Mouse (Mus musculus) thymus, postnatal 14 days (tissue): Measurements from ENCODE around the gene Pard3.

Source experiments
- DNase-seq: peaks from one replicate; pipeline ENCODE4 v3.0.0; 2021

Gene Pard3

DNA sequence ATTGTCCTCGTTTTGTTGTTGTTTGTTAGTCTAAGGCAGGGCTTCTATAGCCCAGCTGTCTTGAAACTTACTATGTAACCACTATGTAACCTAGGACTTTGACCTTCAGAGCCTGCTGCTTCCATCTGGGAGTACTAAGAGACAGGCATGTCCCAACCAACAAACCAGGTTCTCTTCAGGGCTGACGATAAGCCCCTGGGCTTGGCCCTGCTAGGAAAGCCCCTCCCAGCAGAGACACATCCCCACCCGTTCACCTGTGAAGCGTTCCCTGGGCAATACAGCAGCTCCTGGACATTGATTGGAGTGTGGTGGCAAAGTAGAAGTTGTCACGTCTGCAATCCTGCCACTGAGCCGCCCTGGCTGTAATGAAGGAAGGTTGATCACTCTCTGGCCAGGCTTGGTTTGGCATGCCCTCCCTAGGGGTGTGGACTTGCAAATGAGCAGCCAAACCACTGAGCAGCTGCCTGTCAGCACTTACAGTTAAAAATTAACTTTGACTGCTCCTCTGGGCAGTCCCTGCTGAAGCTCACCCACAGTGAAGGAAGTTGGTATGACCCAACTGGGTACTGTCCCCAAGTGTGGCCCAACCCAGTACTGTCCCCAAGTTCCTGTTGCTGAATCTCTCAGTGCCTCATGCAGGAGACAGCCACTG lies 377.3 kb downstream of the Pard3 start:
- no peak for DNase-seq

DNA sequence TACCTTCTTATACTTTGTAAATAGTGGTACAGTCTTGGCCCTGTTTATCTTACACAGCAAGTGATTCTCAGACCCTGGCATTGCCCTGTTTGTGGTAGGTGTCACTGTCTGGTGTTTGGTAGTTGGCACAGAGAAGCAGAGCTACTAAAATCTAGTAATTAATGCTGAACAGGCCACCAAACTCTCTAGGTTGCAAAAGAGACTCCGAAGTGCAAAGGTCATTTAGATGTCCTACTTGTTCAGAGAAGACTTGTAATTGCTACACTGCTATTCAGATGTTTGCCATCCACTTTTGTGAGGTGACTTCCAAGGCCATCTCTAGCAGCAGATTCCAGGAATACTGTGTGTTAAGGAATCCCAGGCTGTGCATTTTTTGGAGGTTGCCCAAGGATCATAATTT lies 383.7 kb downstream of the Pard3 start:
- no peak for DNase-seq

DNA sequence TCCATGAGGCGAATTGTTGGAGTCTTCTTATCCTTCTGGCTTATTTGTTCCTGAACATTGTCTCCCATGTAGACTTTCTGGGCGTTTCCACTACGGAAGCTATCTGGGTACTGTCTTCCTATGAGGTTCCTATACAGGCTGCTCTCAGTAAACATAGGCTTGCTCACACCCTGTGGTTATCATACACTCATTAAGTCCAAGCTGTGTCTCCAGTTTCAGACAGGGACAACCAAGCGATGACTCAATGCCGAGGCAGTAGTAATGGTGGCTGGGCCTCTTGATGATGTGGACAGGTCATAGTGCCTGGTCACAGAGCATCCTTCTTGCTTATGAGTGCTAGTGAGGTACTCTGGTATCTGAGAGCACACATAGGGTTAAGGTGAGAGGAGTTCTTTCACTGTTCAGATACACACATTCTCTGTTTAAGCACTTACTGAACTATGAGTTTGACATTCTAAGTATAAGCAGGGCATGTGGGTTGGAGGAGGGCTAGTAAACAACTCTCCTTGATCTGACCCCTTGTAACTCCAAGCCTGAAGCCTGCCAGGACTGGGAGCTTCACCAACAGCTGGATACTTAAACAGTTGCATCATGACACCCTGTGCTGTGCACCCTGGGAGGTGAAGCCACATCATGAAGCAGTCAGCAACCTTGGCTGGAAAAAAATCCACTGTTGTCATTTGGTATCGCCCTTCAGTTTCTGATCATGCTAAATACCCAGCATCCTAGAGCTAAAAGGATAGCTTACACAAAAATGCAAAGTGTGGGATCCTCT lies 385.6 kb downstream of the Pard3 start:
- DNase-seq, result no peak

DNA sequence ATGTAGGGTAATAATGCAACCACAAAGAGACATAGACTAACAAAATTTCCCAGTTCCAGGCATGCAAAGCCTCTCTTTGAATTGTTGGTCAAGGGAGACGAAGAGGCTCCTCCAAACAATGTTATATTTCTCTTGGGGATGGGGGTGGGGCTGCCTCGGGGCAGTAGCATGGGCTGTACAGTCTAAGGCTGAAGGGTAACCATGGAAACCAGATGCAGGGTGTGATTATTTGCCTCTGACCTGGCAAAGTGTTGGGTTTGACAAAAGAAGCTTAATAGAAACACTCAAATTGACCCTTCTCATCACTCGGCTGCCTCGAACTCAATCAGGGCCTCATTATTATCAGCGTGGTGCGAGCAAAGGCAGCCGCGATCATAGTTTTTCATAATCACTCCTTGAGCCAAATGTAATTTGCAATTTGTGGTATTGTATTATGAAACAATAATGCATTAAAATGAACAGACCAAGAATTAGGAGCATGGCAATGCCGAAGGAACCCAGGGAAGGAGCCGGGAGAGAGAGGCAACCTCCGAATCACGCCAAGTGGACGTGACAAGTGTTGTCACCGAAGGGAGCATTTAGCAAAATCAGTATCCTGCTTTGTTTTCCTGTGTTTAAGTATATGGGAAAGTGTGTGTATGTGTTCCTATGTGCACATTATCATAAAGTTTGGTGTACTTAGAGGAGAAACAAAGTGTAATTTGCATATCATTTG lies 387.4 kb downstream of the Pard3 start:
- no peak for DNase-seq

DNA sequence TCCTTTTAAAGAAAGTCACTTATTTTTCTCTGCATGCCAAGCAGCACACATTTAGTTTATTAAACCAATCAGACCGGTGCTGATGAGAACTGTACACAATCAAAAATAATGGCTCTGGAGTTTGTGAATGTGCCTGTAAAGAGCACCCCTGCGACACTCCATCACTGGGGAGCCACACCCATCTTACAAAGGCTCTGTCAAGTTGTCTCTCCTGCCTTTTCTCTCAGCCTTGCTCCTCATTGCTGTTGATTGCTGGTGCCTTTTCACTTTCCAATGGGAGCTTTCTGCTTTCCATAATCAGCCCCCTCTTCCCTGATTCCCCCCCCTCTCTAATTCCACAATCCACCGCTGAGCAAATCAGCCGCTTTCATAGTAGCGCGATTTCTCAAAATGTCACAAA lies 388.7 kb downstream of the Pard3 start:
- no peak for DNase-seq

DNA sequence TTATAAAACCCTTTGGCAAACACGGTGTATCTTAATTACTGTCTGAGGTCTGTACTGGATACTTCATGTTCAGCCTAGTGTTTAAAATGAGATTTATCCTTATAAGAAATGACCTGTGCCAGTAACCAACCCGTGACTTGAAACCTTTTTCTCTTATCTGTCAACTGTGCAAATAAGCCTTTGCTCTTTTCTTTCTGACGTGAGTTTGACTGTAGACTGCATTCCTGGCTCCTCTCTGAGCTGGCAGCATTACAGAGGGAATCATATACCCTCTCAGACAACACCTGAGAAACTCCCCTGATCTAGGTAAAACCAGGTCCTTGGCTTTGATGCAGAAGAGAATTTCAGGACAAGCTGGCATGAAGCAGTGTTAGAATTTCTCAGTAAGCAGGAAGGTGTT lies 394.2 kb downstream of the Pard3 start:
- DNase-seq, result no peak

DNA sequence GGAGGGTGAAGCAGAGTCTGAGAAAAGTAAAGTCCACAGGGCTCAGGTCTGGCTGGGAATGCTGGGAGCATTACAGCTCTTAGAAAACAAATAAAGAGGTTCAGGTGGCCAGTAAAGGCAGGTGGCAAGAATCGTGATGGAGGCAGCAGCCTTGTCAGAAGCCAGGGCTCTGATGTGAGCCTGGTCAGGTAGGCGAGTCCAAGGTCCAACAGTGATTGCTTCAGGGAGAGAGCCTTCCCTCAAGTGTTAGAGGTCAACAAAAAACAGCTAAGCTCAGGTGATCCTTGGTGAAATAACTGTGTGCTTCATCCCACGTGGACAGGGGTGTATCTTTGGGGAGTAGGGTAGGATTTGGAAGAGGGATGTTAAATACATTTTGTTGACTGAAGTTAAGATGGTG lies 397.5 kb downstream of the Pard3 start:
- no peak for DNase-seq

DNA sequence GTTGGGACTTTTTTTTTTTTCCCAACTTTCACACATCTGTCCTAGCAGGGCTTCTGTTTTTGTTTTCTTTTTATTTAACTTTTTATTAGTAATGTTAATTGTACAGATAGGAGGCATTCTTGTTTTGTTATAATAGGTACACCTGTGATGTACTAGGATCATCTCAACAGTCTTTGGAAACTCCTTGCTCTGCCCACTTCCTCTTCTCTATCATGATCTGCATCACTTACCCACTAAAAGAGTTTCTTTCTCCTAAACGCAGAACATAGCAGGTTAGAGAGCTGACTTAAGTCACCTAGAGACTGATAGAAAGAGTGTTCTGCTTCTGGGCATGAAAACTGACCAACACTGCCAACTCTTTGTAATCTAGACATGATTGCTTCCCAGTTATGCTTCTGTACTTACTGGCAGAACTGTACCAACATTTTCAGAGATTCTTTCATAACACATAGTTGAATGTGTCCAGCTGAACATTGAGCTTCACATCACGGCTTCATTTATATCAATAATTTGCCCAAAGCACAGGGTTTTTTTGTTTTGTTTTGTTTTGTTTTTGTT lies 398.8 kb downstream of the Pard3 start:
- no peak for DNase-seq

DNA sequence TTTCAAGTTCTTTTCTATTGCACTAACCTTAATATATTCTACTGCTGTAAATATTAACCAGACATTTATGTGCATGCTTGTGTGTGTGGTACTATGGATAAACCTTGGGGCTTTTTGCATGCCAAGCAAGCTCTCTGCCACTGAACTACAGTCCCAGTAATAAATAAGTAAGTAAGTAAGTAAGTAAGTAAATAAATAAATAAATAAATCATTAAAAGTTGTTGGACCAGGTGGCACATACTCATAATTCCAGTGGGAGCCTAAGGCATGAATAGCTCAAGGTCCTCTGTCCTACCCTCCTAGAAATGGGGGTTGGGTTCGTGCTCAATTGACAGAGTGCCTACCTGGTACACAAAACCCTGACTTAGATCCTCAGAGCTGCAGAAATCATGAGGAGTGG lies 400.6 kb downstream of the Pard3 start:
- no peak for DNase-seq

DNA sequence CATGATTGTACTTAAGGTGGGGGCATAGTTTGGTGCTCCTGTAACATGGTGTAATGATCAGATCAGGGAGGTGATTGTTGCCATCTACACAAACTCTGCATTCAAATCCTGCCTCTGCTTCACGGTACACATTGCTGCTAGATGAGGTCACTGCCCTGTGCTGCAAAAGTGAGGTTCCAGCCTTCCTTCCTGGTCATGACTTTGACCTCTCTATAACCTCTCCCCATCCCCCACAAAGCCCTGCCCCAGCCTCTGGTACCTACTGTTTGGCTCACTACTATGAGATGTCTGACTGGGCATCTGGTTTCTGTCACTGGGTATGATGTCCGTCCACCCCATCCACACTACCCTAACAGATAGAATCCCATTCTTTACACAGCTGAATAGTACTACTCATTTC lies 408.5 kb downstream of the Pard3 start:
- DNase-seq, result no peak

DNA sequence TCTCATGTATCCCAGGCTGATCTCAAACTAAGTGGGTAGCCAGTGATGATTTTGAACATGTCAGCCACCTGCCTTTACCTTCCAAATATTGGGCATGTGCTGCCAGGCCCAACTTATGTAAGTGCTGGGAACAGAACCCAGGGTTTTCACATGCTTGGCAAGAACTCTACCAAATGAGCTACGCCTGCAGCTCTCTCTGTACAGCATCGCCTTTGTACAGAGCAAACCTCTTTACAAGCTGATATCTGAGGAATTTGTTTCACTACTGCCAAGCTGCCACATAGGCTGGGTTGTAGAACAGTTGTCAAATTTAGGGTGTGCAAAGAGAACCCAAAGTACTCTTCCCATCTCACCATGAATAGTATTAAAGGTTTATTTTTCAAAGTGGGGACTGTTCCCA lies 416.3 kb downstream of the Pard3 start:
- no peak for DNase-seq

DNA sequence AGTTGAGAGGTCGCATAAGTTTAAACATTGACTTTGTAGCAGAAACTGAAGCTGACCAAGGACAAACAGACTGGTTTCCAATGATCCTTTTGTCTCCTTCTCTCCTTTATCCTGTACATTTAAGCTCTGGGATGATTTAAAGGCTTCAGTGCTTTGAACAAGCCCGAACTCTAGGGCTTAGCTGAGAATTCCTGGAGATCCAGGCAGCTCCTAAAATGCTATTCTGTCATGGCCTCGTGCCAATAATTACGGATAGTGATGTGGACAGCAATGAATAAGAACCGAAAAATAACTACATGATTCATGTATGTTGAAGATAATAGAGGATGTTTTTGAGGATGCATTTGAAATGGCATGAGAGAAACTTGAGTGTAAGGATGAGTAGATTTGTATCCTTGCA lies 421.9 kb downstream of the Pard3 start:
- no peak for DNase-seq

DNA sequence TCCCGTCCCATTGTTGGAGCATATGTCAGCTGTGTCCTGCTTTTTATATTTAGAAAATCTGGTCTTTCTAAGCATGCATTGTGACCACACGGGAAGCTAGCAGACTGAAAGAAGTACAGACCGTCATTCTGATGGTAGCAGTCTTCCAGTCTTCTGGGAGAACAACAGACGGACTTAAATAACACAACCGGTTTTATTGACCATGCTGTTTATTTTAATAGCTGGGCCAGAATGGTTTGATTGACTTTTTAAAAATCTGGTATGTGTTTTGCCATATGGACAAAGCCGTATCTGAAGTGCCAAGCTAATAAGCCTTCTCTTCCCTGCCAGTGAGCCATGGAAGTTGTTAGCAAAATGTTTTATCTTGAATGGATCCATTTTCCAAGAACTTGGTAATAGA lies 428.3 kb downstream of the Pard3 start:
- no peak for DNase-seq

DNA sequence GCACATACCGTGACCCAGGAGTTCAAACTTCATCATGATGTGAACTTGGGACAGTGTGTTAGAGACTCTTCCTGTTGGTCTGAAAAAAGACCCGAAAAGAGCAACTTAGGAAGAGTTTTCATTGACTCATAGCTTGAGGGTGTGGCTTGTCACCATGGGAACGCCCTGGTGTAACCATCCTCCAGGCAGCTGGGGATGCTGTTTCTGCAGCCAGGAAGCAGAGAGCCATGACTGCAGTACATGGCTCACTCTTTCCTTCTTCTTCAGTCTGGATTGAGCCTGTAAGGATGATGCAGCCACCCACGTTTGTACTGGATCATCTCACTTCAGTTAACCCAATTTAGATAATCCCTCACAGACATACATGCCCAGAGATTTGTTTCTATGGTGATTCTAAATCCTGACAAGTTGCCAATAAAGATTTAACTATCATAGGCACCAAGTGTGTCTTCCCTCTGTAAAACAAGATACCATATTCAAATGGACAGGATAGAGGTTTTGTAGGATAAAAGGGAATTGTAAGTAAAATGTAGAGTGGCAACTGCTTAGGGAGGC lies 431.6 kb downstream of the Pard3 start:
- peak; percentile 73 for DNase-seq

DNA sequence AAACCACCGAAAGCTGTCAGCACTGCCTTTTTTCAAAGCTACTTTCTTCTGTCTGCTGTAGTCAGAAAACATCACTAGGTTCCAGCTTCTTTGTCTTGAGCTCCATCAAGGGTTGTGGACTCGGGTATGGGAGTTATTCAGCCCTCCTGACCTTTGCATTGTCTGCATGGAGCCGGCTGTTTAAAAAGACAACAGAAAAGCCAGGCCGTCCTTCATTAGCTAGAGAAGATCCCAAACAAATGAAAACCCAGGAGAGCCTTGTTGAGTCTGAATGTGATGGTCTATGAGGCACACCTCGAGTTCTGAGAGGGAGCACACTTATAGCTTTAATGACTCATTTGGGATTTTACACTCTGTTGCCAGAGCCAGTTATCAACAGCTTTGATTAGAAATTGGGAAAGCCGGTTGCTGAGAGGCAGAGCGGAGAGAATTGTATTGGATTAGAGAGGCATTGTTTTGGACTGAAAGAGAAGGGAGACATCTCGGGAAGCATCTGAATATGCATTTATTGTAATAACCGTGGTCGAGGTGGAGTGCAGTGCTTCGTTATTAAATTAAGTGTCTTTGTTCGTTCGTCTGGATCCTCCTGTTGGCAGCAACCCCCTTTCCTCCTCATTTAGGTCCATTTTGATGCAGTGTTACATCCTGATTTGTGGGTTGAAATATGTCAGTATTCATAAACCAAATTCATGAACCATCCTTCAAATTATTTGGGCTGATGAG lies 435.5 kb downstream of the Pard3 start:
- no peak for DNase-seq

DNA sequence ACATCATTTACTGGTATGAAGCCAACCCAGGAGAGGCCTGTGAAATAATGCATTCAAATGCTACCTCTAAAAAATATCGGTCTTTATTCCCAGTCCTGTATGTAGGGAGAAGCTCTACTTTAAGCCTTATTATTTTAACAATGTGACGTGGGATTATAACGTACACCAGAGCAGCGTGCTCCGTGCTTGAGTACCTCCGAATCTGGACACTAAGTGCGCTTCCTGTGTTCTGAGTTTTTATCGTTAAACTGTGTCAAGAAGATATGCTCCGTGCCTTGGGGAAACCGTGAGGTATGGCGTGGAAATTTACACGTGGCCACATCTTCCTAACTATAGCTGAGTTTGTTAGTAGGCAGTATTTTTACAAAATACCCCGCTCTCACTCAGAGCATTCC lies 436.0 kb downstream of the Pard3 start:
- DNase-seq, result peak; percentile 26

DNA sequence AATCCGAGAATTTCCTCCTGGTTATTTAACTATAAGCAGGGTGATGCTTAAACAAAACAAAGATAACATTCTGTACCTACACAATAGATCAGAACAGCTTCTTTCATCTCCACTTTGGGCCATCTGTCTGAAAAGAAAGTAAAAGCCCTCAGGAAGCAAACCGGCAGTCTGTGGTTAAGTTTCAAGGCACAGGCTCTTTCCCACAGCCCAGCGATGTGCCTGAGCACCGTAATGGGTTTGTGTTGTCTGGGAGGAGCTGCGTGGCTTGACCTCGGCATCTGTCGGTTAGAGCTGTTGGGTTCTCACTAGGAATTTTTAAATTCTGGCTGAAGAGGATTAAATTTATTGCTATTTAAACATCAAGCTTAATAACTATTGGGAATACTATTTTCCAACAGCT lies 436.5 kb downstream of the Pard3 start:
- DNase-seq, result peak; percentile 58

DNA sequence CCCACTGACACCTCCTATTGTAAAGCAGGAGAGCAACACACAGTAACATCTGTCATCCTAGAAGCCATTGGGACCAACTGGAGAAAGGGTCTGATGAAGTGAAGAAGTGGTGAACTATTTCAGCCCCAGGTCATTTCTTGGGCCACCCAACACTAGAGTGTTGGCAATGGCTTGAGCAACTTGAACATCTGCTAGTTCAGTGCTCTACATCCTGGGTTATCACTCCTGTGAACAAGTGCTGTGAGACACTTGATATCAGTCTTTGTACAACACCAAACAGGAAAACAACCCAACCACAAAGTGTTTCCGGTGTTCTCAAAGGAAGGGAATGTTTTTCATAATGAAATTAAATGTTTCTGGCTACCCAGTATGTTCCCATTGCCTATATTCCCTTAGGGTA lies 438.1 kb downstream of the Pard3 start:
- peak; percentile 39 for DNase-seq

DNA sequence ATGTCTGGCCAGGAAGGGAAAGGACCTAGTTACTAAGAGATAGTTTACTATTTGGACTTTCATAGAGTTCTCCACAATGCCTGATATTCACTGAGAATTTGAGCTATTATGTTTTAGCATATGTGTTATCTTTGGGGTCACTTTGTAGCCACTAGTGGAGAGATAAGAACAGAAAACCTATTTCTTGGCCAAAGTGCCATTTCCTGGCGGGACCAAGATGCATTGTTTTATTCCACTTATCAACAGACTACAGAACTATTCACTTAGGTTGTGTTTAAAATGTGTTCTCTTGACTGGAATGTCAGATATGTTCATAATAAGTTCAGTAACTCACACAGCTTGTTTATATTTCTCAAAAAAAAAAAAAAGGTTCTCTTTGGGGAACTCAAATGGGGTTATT lies 441.6 kb downstream of the Pard3 start:
- no peak for DNase-seq

DNA sequence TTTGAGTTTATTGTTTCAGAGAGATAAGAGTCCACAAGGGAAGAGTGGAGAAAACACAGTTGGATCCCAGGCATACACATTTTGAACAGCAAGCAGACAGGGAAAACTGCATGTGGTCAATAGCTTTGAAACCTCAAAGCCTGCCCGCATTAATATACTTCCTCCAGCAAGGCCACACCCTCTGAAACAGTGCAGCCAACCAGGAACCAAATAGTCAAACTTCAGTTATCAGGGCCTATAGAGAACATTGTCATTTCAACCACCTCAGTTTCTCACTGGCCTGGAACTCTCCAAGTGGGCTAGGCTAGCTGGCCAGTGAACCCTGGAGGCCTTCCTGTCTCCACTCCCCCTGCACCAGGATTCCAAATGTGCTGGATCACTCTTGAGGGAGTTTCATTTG lies 442.6 kb downstream of the Pard3 start:
- no peak for DNase-seq

DNA sequence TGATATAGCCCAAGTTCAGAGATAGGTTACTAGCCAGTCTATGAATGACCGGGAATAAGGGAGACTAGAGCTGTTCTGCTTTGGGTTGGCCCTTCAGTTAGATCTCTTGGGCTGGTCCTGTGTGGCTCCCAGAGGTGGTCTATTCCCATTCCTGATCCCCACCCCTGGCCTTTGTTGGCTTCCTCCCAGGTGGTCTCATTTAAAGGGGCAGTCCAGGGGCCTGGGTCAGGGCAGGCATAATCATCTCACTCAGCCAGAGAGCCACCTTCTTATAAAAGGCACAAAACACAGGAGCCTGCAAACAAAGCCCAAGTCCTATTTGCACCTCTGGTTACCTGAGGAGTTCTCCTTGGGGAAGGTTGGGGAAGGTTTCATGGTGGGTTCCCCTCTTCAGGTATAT lies 447.6 kb downstream of the Pard3 start:
- no peak for DNase-seq

DNA sequence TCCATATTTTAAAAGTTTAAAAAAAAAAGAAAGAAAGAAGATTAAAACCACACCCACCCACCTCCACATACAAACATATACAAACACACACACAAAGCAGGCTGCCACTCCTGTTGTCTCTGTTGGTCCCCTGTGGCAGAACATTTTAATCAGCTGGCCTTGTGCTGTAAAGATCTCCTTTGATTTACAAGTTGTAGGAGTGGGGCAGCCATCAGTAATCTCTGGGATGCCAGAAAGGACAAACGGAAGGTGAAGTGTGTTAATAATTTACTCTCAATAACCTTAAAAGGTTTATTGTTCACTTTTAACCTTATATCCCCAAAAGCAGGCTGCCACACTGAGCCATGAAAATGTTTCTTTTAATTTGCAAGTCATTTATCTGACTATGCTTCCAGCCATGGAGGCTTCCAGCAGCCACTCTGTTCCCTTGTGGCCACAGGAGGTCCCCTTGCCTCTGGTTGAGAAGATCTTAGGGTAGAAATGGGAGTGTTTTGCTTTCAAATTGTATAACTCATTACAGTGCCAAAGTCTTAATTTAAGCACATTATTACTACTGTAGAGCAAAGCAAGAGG lies 448.4 kb downstream of the Pard3 start:
- DNase-seq, result no peak

DNA sequence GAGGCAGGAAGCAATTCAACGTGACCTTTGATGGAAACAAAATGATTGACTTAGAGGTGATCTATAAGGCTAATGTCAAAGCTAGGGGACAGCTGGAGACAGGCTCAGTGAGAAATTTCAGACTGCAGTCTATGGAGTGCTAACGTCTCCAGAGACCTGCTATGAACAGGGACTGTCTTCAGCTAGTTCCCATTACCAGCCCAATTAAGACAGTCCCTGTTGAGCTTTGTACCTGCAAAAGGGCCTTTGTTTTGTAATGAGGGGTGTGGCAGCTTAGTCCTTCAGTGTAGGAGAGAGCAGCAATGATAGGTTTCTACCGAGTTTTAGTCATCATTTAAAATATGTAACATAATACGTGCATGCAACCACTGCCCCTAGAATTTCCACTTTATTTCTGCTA lies 448.9 kb downstream of the Pard3 start:
- DNase-seq, result no peak
